Mouse (Mus musculus) cerebral cortex, adult 2 months (tissue): ENCODE results near the gene Poldip2.

Experiments
- WGBS: fragments of 180-500 bp; shearing (Covaris S2); methylation state at CpG from one replicate; pipeline ENCODE4 v1.1.7; 2018; 5-methylcytosine and 5-hydroxymethylcytosine counted together

The Poldip2 gene

DNA sequence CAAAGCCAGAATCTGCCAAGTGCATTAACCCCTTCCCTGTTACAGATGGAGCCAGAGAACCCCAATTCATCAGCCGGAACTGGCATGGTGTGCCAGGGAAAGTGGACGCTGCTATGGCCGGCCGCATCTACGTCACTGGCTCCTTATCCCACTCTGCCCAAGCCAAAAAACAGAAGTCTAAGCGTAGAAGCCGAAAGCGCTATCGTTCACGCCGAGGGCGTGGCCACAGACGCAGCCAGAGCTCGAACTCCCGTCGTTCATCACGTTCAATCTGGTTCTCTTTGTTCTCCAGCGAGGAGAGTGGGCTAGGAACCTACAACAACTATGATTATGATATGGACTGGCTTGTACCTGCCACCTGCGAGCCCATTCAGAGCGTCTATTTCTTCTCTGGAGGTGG is 10.5 kb upstream of the Poldip2 start:
- 82% methylated on average over 20 of the region's 20 CpGs for WGBS

DNA sequence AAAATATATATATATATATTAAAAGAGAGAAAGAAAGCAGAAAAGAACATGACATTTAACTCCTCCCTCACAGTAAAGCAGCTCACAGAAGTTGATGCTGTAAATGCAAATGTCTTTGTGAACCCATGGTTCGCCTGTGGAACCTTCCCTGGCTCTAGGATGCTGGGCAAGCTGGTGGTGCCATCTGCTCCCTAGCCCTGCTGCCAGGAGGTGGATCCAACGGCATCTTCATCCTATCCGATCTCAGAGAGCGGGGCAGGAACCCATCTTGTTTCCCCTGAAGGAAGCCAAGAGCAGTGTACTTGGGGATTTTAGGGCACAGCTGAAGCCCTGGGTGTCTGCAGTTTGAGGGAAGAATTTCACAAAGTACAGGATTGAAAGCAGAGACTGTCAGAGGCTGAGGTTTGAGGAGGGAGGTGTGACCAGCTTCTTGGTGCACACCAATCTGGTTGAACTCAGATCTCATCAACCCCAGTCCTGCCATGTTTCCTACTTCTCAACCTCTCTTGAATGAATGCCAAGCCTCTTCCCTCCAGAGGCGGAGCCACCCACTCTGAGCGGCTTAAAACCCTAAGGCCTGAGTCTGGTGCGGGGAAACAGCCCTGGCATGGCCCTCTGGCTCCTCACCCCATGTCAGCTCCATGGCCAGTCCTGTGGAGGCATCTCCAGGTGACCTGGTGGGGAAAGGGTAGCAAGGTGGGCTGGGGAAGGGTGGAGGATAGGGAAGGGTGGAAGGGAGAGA is 8.9 kb upstream of the Poldip2 start, which contains the start of gene Sebox:
Gene Sebox, plus strand, starts transcription at position 539 of the 742 bp plus-strand sequence.
- WGBS, result 46% methylated on average over 7 of the region's 7 CpGs

DNA sequence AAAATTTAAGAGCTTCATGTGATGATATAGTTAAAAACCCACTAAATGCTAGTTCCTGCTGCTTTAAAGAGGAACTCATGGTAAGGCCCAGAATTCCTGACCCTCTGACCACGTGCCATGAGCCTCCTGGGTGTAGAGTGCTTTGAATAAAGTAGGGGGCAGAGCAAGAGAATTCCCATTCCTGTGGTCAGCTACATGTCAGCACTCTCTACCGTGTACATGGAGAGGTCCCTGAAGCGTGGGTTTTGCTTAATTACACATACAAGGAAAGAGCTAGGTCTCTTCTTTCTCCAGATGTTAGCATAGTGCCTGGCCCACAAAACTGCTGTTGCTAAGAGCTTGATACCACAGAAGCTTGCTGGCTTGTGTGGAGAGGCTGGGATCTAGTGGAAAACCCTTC is 6.6 kb upstream of the Poldip2 start:
- 84% methylated on average over 3 of the region's 3 CpGs for WGBS

DNA sequence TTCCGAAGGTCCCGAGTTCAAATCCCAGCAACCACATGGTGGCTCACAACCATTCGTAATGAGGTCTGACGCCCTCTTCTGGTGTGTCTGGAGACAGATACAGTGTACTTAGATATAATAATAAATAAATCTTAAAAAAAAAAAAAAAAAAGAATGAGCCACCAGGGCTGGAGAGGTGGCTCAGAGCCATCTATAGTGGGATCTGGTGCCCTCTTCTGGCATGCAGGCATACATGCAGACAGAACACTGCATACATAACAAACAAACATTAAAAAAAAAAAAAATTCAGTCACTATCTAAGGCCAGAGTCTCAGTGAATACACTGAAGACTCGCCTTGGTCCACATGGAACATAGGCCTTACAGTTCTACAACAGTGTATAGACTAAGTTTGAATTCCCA is 2.8 kb upstream of the Poldip2 start:
- WGBS, result 82% methylated on average over 5 of the region's 5 CpGs

DNA sequence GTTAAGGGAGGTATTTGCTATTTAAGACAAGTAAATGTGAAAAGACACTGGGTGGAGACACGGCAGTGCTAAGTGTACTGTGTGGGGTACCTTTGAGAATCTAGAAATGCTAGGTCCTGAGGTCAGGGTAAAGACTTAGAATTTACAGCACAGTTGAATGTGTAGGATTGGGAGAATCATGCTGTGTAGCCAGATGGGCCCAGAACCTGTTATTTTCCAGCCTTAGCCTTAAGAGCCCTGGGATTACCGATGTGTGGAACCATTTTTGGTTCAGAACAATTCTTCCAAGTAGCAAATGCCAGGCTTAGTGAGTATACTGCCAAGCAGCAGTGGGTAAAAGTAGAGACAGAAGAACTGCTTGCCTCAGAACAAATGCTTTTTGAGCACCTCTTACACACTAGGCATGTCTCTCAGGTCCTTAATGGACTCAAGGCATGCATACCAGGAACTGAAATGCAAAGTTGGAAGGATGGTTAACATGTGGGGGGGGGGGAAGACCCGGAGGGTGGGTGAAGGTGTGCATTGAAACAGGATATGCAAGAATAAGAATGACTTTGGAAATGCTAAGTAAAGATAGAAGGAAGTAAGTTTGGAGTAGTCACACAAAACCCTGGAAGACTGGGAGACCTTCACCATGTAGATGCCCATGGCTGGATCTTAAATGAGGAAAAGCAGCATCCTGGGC is 1.3 kb downstream of the Poldip2 start:
- 42% methylated on average over 3 of the region's 3 CpGs for WGBS

DNA sequence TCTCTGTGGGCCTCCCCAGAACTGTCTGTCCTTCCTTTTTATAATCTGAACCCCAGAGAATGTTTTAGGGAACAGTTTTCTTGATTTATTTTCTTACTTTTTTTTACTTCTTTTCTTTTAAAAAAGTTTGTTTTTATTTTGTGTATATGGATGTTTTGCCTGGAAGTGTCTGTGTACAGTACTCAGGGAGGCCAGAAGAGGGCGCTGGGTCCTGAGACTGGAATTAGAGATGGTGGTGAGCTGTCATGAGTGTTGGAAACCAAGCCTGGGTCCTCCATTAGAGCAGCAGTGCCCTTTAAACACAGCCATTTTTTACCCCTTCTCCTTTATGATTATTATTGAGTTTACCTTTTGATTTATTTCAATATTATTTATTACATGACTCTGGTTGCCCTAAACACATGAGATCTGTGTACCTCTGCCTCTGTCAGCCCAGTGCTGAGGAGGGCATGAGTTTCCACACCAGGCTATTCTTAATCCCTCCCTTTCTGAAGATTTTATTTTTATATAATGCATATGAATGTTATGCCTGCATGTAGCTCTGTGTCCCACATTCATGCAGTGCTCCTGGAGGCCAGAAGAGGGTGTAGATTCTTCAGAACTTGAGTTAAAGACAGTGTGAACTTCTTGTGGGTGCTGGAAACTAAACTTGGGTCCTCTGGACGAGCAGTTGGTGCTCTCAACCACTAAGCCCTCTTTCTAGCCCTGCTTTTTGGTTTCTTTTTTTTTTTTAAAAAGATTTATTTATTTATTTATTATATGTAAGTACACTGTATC is 3.7 kb downstream of the Poldip2 start:
- WGBS, result 65% methylated on average over 2 of the region's 2 CpGs

DNA sequence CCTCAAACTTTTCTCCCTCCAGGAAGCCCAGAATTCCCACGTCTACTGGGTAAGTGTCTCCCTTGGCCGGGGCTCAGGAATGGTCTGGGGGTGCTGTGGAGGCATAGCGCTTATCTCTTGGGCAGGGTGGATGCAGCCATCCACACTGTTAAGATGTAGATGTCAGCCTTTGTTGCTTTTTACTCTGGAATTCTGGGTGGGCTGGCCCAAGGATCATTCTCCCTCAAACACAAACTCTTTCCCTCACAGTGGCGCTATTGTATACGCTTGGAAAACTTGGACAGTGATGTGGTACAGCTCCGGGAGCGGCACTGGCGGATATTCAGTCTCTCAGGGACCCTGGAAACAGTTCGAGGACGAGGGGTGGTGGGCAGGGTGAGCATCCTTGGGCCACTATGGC is 6.9 kb downstream of the Poldip2 start:
- 71% methylated on average over 10 of the region's 10 CpGs for WGBS

DNA sequence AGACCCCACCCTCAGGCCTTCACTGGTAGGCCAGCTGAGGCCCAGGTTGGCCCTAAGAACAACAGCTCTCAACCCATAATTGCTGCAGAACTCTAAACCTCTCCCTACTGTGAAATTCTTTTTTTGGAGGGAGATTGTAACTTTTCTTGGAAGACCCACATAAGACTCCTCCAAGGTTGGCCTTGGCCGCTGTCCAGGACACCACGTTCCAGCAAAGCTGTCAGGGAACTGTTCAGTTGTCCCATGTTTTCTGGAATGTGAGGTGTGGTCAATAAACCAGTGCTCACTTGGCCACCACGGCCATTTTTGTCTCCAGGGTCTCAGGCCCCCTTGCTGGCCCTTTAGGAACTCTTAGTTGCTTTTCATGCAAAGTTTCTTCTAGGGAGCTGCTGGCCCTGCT is 9.9 kb downstream of the Poldip2 start:
- WGBS, result 67% methylated on average over 3 of the region's 3 CpGs

DNA sequence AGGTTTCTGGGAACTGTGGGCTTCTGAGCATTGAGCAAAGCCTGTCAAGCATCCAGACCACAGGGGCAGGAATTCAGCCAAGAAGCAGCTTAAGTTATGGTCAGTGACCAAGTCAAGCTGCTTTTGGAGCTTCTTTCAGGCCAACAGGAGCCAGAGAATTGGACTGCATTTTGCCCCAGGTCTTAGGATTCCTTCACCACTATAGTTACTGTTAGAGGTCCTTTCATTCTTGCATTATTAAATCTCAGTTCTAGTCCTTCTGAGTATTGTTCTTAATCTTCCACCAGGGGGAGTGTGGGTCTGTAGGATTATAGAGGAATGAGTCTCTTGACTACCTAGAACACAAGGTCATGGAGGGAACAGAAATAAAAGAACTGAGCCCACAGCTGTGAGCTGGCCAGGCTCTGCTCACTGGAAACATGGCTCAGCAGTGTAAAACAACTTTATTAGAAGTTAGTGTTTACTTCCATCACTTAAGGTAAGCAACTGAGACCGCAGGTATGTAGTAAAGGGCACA is 10.5 kb downstream of the Poldip2 start:
- 89% methylated on average over 1 of the region's 1 CpGs for WGBS

DNA sequence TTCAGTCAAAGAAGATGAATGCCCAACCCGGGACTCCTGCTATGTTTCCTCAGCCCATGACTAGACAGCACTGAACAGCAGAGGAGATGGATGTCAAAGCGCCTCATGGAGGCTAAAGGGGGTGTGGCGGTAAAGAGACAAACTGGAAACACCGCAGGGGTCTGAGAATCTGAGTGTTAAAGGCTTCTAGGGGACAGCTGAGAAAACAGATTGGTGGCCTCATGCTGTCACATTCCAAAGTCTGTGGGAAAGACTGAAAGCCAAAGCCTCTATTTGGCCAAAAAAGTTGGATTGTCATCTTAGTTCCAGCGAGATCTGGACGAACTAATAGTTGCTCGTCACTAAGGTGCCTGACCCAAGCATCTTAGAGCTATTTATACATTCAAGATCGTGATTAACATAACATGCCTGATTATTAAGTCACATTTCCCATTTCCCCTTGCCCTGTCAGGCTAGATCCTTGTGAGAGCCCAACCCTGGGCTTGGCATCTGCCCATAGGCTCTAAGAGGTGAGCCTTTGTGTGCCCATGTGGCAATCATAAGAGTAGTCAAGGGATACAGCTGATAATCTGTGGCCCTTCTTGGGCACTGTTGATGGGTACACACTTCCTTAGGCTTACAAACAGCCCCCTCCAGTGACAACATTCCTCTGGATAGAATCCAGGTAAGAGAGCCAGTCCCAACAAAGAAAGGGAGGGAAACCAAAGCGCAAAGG is 11.4 kb downstream of the Poldip2 start:
- WGBS, result 65% methylated on average over 9 of the region's 9 CpGs

DNA sequence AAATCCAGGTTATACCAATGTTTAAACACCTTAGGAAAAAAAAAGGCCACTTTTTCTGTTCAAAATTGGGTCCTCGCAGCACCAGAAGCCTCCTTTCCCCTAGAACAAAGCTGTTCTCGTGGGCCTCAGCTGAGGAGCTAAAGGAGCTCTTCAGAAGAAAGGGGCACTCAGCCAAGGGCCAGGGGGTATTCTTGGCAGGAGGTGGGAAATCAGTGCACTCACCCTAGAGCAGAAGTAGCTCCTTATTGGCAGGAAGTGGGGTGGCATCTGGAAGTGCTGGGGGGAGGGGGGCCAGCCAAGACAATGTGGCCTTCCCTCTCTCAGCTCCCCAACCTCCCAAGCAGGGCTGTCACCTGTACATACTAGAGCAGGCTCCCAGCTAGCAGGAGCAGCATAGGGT is 12.8 kb downstream of the Poldip2 start:
- 32% methylated on average over 2 of the region's 2 CpGs for WGBS

DNA sequence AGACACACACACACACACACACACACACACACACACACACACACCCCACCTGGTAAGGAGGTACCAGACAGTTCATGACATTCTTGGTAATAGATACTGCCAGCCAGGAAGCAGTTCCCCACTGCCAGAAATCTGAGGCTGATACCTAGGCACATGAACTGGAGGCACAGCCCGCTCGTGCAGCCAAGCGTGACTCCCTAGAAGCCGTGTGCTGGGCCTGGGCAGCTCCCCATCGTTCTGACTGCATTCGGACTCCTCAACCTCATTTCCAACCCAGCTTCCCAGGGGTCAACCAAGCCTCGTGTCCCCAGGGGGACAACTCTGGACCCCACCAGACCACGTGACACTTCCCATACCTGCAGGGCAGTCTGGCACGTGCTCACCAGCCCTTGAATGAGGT is 16.7 kb downstream of the Poldip2 start:
- 85% methylated on average over 9 of the region's 9 CpGs for WGBS

DNA sequence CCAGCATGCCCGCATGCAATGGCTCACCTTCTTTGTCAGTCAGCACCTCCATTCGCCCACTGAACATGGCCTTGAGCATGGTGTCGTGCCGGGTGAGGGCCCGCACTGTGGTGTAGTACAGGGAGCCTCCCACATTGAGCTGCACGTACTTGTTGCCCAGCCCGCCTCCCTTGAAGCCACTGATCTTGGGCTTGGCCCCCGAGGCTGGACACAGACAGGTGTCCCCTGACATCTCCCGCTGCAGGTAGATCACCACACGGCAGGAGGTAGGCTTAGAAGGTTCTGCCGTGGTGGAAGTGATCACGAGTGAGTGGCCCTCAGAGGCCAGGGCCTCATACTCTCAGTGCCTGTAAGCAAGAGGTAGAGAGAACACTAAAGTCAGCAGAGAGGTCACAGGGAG is 18.0 kb downstream of the Poldip2 start:
- WGBS, result 87% methylated on average over 12 of the region's 12 CpGs

DNA sequence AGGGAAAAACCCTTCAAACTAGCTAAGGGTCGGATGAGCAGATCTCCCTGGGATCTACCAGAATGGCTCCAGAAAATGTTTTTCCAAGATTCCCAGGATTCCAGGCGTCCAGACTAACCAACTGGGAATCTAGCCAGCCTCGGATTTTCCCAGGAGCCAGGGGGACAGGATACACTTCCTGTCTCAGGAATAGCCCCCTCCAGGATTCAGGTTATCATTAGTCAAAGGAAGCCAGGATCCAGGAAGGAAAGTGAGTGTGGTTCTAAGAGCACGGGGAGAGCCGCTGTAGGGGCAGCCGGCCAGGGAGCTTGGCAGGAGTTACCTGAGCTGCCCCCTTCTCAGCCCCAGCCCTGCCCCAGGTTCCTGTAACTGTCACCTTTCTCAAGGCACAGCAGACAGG is 19.1 kb downstream of the Poldip2 start:
- 63% methylated on average over 6 of the region's 6 CpGs for WGBS

DNA sequence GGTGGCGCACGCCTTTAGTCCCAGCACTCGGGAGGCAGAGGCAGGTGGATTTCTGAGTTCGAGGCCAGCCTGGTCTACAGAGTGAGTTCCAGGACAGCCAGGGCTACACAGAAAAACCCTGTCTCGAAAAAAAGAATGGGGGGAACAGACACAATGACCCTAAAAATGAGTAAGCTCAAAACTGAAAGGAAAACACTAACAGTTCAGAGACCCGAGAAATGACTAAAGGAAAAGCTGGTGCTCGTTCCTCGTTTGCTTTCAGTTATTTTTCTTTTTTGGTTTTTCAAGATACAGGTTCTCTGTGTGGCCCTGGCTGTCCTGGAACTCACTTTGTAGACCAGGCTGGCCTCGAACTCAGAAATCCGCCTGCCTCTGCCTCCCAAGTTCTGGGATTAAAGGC is 19.5 kb downstream of the Poldip2 start:
- WGBS, result 83% methylated on average over 10 of the region's 10 CpGs

DNA sequence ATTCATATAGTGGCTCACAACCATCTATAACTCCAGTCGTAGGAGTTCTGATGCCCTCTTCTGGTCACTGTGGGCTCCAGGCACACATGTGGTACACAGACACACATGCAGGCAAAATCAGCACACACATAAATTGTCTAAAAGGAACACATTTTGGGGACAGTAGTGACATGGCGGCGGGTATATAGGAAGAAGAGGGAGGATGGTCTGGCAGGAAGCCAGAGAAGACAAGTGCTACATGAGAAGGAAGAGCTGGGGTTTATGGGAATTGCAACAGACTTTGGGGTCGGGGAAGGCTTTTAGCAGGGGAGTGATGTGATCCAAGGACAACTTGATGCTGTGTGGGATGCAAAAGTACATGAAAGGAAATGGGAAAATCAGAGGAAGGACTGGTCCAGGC is 22.5 kb downstream of the Poldip2 start:
- WGBS, result 70% methylated on average over 4 of the region's 4 CpGs

DNA sequence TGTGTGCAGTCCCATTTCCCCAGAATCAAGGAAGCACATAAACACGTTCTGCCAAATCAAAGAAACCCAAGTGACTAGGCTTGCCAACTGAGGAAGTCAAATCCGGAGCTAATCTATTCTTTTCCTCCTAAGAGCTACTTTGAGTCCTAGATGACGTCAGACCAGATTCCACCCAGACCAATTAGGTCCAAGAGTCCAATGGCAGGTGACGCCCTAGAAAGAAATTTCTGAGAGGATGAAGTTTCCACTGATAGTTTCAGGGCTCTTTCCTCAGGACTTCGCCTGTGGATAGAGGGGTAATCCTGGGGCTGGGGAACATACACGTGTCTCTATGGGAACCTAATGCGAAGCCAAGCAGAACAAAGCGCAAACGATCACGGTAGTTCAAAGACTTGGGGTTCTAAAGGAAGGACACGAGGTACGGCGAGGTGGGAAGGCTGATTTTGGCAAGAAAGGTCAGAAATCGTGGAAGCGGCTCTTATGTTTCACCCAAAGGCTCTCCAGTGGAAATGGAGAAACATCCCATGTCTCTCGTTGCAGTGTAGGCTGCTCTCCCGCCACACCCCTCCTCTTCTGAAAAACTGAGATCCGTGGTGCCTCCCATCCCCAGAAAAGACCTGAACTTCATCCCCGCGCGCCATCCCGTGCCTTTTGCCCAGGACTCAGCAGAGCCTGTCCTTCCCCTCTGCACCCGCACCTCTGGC is 23.5 kb downstream of the Poldip2 start:
- under 1% methylated on average over 23 of the region's 23 CpGs for WGBS

DNA sequence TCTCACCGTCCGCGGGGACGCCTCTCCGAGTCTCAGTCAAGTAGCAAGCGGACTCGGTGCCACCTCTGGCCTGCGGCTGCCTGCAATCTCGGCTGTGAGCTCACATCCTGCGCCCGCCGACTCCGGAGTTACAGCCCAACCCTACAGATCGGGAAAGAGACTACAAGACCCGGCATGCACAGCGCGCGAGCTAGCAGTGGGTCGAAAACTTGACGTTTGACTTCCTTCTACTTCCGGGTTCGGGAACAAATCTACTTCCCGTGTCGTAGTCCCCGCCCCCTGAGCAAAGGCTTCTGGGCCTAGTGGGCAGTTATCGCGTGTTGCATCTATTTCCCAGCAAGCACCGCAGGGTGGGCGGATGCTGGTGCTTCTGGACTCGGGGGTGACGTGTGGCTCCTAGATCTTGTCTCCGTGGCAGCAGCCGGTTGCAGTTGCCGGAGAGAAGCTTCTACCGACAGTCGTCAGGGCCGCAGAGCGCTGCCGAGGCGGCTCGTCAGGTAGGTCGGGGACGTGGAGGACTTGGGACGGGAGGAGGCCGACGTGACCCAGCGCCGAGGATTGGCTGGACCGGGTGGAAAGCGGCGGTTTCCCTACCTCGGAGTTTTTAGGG is 24.2 kb downstream of the Poldip2 start, which contains the start of the genes Tnfaip1 and Ift20:
Gene Tnfaip1, minus strand, starts transcription at position 253 of the 610 bp plus-strand sequence.
Gene Ift20, plus strand, starts transcription at position 282 of the 610 bp plus-strand sequence.
- WGBS, result under 1% methylated on average over 52 of the region's 52 CpGs

DNA sequence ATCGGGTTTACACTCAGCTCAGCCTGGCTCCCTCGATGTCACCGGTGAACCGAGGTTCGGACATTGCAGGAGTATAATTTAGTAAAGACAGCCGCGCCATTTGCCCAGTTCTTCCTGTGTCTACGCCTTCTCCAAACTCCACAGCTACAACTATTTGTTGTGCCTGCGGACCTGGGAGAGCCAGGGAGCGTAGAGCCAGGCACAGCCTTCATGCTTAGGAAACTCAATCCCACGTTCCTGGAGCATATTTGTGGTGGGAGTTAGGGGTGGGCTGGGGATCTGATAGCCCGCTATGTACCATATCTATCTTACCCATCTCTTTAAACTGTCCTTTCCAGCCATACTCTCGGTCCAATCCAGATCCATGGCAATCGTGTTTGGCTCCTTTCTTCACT is 24.7 kb downstream of the Poldip2 start:
- WGBS, result 1% methylated on average over 14 of the region's 14 CpGs

DNA sequence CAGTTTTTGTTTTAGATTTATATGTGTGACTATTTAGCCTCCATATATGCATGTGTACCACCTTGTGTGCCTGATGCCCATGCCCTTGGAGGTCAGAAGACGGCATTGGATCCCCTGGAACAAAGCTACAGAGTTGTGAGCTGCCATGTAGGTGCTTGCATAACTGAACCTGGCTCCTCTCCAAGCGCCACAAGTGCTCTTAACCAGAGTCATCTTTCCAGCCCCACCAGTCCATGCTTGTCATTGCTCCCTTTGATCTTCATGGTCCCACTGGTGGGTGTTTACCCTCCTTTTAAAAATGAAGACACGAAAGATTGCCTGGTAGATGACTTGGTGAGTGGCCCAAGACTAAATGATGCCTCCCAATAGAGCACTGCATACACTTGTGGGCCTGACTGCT is 28.4 kb downstream of the Poldip2 start:
- WGBS, result 83% methylated on average over 3 of the region's 3 CpGs
